Mouse (Mus musculus): ENCODE results near the gene Tkt. TPM values are rescaled to one million over a fixed set of nuclear protein-coding genes. Genes with fewer than 3 reads are reported as not detected.

Gene Tkt
- polyA plus RNA-seq, 1 experiment from 2014 or later: 174 TPM

DNA sequence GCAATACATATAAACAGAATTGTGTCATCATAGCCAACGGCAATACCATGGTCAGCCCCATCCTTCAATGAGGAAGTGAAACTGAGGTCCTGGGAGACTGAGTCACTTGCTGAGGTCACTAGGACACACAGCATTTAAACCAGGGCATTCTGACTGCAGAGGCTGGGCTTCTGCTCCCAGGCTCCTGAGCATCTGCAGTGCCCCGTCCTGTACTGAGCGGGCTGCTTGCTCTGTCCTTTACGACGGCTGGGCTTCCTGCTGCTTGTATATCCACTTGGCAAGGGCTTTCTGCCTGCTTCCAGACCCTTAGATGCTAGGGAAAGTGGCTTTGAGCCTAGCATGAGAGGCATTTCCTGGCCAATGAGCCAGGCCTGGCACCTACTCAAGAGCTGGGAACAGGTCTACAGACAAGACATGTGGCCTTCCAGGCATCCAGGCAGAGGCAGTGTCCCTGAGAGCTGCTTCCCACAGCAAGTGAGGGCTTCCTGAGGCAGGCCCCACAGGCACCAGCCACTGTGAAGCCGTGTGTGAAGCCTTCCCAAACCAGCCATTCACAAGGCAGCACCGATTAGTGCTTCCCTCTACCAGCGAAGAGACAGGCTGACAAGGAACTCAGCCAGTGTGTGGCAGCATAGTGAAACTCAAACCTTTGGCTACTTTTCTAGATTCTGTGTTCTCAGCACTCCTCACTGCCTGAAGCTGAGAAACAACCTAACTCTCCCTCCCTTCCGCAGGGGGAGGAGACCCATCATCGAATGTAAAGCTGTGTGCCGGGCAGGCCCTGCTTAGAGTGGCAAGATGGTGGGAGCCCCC, 45.3 kb downstream of the Tkt start:
- no peaks in the 10 kb centered on the region for H3K27me3 ChIP-seq (replicated peaks; ENCODE audit: control insufficient read depth, insufficient read depth, low read length)
- H3K9ac ChIP-seq (ENCODE audit: low read depth, low read length): 0 out of 2 replicates have a peak overlapping the region, but pooled peaks have one; percentile 17
- whole genome bisulfite sequencing: 37% methylated on average over 11 of the region's 11 CpGs
- peaks cover 25% of the 10 kb centered on the region; the same call in 1 of the 2 replicates for H3K36me3 ChIP-seq (ENCODE audit: control insufficient read depth, insufficient read depth)
- peaks cover 6% of the 10 kb centered on the region; the same call in 1 of the 2 replicates for H3K4me1 ChIP-seq (replicated peaks; ENCODE audit: control insufficient read depth, insufficient read depth, low read length)
- H3K27ac ChIP-seq (ENCODE audit: low read depth, low read length): peak overlapping the region; percentile 54
- peak; percentile 52 for TF ChIP-seq CTCF (IDR thresholded peaks at IDR 0.05; ENCODE audit: low read depth)
- H3K4me2 ChIP-seq (replicated peaks; ENCODE audit: low read depth): no peak overlapping the region
- no peaks in the 10 kb centered on the region for H3K9me3 ChIP-seq (ENCODE audit: control insufficient read depth)
- H3K4me3 ChIP-seq (ENCODE audit: low read depth, low read length): no peak overlapping the region
- ATAC-seq: peak; percentile 29; the same call in 1 of the 2 replicates

DNA sequence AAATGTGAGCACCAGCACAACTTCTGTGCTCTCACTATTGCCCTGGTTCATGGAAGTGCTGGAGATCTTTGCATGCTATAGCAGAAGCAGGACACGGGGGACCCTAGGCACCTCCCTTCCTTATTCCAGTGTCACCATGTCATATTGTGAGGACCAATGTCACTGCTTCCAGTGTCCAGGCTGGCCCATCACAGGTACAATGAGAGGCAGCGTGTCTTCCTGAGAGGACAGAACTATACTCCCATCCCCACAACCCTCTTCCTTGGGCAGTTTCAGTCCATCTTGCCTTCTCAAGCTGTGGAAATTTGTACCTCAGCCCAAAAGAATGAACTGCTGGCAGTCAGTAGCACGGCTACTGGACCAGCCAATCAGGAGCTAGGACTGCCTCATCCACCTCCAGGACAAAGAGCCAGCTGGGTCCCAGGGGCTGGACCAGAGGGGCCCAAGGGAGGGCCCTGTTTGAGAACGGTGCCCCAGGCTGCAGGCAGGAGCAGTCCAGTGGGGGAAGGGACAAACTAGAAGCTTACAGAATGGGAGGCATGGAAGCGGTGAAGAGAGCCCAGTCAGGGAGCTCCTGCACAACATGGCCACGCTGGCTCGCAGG, 46.0 kb downstream of the Tkt start:
- H3K27ac ChIP-seq (ENCODE audit: low read depth, low read length): peak overlapping the region; percentile 46
- peaks cover 6% of the 10 kb centered on the region; the same call in 1 of the 2 replicates for H3K4me1 ChIP-seq (replicated peaks; ENCODE audit: control insufficient read depth, insufficient read depth, low read length)
- H3K36me3 ChIP-seq (ENCODE audit: control insufficient read depth, insufficient read depth): peaks cover 32% of the 10 kb centered on the region; the same call in 1 of the 2 replicates
- H3K9me3 ChIP-seq (ENCODE audit: control insufficient read depth): no peaks in the 10 kb centered on the region
- TF ChIP-seq CTCF (IDR thresholded peaks at IDR 0.05; ENCODE audit: low read depth): no peak
- WGBS: 52% methylated on average over 7 of the region's 7 CpGs
- 0 out of 2 replicates have a peak overlapping the region, but pooled peaks have one; percentile 17 for H3K9ac ChIP-seq (ENCODE audit: low read depth, low read length)
- 0 out of 2 replicates have a peak overlapping the region, but pooled peaks have one; percentile 17 for H3K4me2 ChIP-seq (replicated peaks; ENCODE audit: low read depth)
- no peak for ATAC-seq
- no peaks in the 10 kb centered on the region for H3K27me3 ChIP-seq (replicated peaks; ENCODE audit: control insufficient read depth, insufficient read depth, low read length)
- H3K4me3 ChIP-seq (ENCODE audit: low read depth, low read length): no peak overlapping the region

DNA sequence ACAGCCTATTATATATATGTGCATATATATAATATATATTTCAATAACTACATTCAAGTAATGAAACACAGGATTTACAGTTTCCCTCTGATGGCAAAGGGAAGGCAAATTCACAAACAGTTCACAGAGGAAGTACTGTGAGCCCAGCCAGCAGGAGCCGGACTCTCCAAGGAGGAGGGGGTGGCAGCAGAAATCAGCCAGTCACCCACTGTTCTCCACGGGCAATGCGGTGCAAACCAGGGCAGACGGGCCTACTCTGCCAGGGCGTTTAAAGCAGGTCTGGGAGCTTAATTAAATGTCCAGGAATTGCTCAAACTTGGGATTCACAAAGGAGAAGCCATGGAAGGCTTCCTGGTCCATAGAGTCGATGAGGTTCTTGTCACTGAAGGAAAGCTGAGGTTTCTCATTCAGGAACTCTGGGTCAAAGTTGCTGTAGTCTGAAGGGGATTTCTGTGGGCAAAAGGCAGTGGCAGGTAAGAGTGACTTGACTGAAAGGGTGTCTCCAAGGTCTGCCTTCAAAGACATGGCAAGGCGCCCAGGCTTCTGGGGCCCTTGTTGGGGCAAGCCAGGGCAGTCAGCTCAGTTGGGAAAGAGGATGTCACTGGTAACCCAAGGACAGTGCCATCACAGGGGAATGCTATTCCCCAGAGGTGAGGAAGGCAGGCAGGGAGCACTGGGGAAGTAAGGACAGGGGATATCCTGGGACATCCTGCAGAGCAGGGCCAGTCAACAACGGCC, 47.6 kb downstream of the Tkt start:
- Histone ChIP-seq H3K27ac (ENCODE audit: low read depth, low read length) (no peak overlapping the region), H3K9ac (ENCODE audit: low read depth, low read length) (no peak overlapping the region), H3K4me2 (replicated peaks; ENCODE audit: low read depth) (no peak overlapping the region), H3K4me1 (replicated peaks; ENCODE audit: control insufficient read depth, insufficient read depth, low read length) (peaks cover 6% of the 10 kb centered on the region; the same call in 1 of the 2 replicates), H3K9me3 (ENCODE audit: control insufficient read depth) (no peaks in the 10 kb centered on the region), H3K27me3 (replicated peaks; ENCODE audit: control insufficient read depth, insufficient read depth, low read length) (no peaks in the 10 kb centered on the region), H3K36me3 (ENCODE audit: control insufficient read depth, insufficient read depth) (peaks cover 47% of the 10 kb centered on the region), H3K4me3 (ENCODE audit: low read depth, low read length) (no peak overlapping the region)
- WGBS: 87% methylated on average over 8 of the region's 8 CpGs
- no peak for ATAC-seq
- no peak for TF ChIP-seq CTCF (IDR thresholded peaks at IDR 0.05; ENCODE audit: low read depth)

DNA sequence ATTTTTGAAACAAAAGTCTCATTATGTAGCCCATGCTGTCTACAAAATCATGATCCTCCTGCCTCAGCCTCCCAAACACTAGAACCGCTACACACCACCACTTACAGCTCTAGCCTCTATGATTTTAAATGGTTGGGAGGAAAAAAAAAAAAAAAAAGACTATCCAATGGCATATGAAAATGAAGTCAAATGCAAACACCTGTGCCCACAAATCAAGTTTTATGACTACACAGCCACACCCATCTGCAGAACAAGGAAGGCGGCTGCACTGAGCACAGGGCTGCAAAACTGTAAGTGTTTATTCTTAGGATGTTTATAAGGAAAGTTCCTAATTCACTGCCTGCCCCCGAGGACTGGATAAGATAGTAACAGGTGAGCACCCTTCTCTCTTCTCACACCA, 48.2 kb downstream of the Tkt start:
- no peak overlapping the region for H3K9ac ChIP-seq (ENCODE audit: low read depth, low read length)
- no peaks in the 10 kb centered on the region for H3K9me3 ChIP-seq (ENCODE audit: control insufficient read depth)
- H3K36me3 ChIP-seq (ENCODE audit: control insufficient read depth, insufficient read depth): peaks cover 54% of the 10 kb centered on the region
- peak; percentile 19; the same call in 1 of the 2 replicates for ATAC-seq
- H3K27ac ChIP-seq (ENCODE audit: low read depth, low read length): 0 out of 2 replicates have a peak overlapping the region, but pooled peaks have one; percentile 17
- H3K27me3 ChIP-seq (replicated peaks; ENCODE audit: control insufficient read depth, insufficient read depth, low read length): no peaks in the 10 kb centered on the region
- no peak overlapping the region for H3K4me2 ChIP-seq (replicated peaks; ENCODE audit: low read depth)
- H3K4me1 ChIP-seq (replicated peaks; ENCODE audit: control insufficient read depth, insufficient read depth, low read length): peaks cover 6% of the 10 kb centered on the region; the same call in 1 of the 2 replicates
- WGBS: 26% methylated on average over 3 of the region's 3 CpGs
- TF ChIP-seq CTCF (IDR thresholded peaks at IDR 0.05; ENCODE audit: low read depth): no peak
- H3K4me3 ChIP-seq (ENCODE audit: low read depth, low read length): no peak overlapping the region

DNA sequence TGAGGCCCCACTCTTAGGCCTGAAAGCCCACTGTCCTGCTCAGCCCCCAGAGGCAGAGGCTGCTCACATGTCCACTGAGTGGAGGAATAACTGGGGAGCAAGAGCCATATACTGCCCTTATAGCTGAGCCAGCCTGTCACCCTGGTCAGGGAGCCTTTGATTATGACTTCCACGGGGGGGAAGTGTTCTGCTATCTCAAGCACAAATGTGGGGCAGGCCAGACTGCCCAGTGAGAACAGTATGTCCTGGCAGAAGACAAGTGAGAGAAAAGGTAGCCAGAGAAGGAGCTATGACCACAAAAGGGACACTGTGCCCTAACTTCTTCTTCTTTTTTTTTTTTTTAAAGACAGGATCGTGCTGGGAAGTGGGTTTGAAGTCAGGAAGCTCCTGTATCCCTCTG, 49.0 kb downstream of the Tkt start:
- 57% methylated on average over 2 of the region's 2 CpGs for WGBS
- Histone ChIP-seq H3K9ac (ENCODE audit: low read depth, low read length) (no peak overlapping the region), H3K27ac (ENCODE audit: low read depth, low read length) (0 out of 2 replicates have a peak overlapping the region, but pooled peaks have one; percentile 17), H3K4me3 (ENCODE audit: low read depth, low read length) (no peak overlapping the region), H3K27me3 (replicated peaks; ENCODE audit: control insufficient read depth, insufficient read depth, low read length) (no peaks in the 10 kb centered on the region), H3K4me2 (replicated peaks; ENCODE audit: low read depth) (no peak overlapping the region), H3K4me1 (replicated peaks; ENCODE audit: control insufficient read depth, insufficient read depth, low read length) (peaks cover 6% of the 10 kb centered on the region; the same call in 1 of the 2 replicates), H3K9me3 (ENCODE audit: control insufficient read depth) (no peaks in the 10 kb centered on the region), H3K36me3 (ENCODE audit: control insufficient read depth, insufficient read depth) (peaks cover 61% of the 10 kb centered on the region)
- TF ChIP-seq CTCF (IDR thresholded peaks at IDR 0.05; ENCODE audit: low read depth): no peak
- no peak for ATAC-seq

All from intestine, postnatal 0 days (tissue).